Mouse (Mus musculus): ENCODE results near the gene Hmgxb4. TPM values are rescaled to one million over a fixed set of nuclear protein-coding genes. Genes with fewer than 3 reads are reported as not detected.

The Hmgxb4 gene
- polyA plus RNA-seq, 1 experiment: 6.7 TPM

DNA sequence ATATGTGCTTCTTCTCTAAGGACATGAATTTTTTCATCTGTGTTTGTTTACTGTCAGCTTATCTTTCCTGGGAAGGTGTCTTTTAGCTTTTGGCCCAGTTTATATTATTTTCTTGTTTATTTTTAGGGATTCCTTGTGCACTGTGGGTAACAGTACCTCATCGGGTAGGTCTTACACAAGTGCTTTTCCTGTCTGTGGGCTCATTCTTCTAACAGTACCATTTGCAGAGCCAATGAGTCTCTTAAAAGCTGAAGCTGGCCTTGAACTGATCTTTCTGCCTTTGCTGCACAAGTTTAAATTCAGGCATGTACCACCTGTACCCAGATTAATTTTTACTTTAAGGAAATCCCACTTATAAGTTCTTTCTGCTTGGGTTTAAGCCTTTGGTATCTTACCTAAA lies 23.3 kb downstream of the Hmgxb4 start:
- Histone ChIP-seq H3K36me3 (ENCODE audit: control insufficient read depth, insufficient read depth, low read length) (peaks cover 1% of the 10 kb centered on the region; the same call in 1 of the 2 replicates), H3K27me3 (ENCODE audit: control insufficient read depth, insufficient read depth, low read length) (no peaks in the 10 kb centered on the region), H3K4me3 (ENCODE audit: extremely low read depth, insufficient read depth, insufficient read length) (no peak overlapping the region), H3K4me1 (ENCODE audit: control insufficient read depth, insufficient read depth, insufficient read length) (no peaks in the 10 kb centered on the region), H3K27ac (ENCODE audit: insufficient read depth, low read length) (no peak overlapping the region)
- TF ChIP-seq POLR2A (IDR thresholded peaks at IDR 0.05; ENCODE audit: low read depth, low read length): no peak
- no peak for TF ChIP-seq CTCF (IDR thresholded peaks at IDR 0.05; ENCODE audit: extremely low read depth, insufficient read depth, insufficient read length, insufficient replicate concordance)
- DNase-seq (ENCODE audit: low read depth in 1 of 2, low spot score in 2 of 2): no peak
- WGBS: 50% methylated on average over 1 of the region's 1 CpGs

DNA sequence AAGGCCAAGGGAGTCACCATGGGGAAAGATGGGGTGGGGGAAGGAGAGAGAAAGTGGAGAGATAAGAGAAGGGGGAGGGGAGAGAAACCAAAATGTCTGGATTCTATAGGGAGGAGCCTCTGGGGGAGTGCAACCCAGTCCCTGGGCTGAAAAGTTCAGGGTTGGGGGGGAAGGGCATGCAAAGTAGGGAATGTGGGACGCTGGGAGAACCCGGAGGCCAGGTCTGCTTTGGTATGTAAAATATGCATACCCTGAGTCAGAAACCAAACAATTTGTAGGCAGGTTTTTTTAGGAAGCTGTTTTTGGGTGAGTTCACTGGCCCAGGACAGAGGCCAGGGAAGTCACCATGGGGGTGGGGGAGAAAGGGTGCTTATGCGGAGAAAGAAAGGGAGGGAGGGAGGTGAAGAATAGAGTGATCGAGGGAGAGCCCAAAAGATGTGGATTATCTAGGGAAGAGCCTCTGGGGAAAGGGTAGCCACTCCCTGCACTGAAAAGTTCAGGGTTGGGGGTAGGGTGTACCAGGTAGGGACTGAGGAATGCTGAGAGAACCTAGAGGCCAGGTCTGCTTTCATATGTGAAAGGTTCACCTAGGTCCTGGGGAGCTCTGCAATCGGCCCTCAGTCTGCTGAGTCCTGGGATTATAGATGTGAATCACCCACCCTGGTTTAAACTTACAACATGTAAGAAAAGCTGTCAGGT lies 25.3 kb downstream of the Hmgxb4 start:
- TF ChIP-seq POLR2A (IDR thresholded peaks at IDR 0.05; ENCODE audit: low read depth, low read length) (no peak), CTCF (IDR thresholded peaks at IDR 0.05; ENCODE audit: extremely low read depth, insufficient read depth, insufficient read length, insufficient replicate concordance) (no peak)
- Histone ChIP-seq H3K27me3 (ENCODE audit: control insufficient read depth, insufficient read depth, low read length) (no peaks in the 10 kb centered on the region), H3K4me3 (ENCODE audit: extremely low read depth, insufficient read depth, insufficient read length) (no peak overlapping the region), H3K27ac (ENCODE audit: insufficient read depth, low read length) (no peak overlapping the region), H3K36me3 (ENCODE audit: control insufficient read depth, insufficient read depth, low read length) (peaks cover 9% of the 10 kb centered on the region), H3K4me1 (ENCODE audit: control insufficient read depth, insufficient read depth, insufficient read length) (no peaks in the 10 kb centered on the region)
- 80% methylated on average over 5 of the region's 5 CpGs for whole genome bisulfite sequencing
- DNase-seq (ENCODE audit: low read depth in 1 of 2, low spot score in 2 of 2): no peak

DNA sequence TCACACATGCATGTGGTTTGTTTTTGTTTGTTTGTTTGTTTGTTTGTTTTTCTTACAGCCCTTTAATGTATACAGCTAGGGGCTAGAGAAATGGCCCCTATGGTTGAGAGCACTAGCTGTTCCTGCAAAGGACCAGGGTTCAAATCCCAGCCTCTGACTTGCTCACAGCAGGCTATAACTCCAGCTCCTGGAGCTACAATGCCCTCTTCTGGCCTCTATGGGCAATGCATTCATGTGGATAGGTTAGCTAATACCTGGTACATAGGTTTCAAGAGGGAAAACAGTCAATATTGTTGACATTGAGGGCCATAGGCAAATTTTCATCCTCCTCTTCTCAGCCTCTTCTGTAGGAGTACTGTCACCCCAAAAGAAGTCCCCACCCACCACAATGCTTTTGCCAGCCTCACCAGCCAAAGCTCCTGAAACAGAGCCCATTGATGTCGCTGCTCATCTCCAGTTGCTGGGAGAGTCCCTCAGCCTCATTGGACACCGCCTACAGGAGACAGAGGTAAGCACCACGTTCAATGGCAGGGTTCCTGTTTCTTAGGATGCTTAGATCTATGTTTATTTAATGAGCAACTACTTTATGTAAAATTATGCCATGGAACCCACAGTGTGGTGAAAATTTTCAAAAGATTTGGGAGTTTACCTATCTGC lies 30.6 kb downstream of the Hmgxb4 start:
- Histone ChIP-seq H3K4me1 (ENCODE audit: control insufficient read depth, insufficient read depth, insufficient read length) (no peaks in the 10 kb centered on the region), H3K4me3 (ENCODE audit: extremely low read depth, insufficient read depth, insufficient read length) (no peak overlapping the region), H3K27ac (ENCODE audit: insufficient read depth, low read length) (no peak overlapping the region), H3K36me3 (ENCODE audit: control insufficient read depth, insufficient read depth, low read length) (peaks cover 13% of the 10 kb centered on the region), H3K27me3 (ENCODE audit: control insufficient read depth, insufficient read depth, low read length) (no peaks in the 10 kb centered on the region)
- DNase-seq (ENCODE audit: low read depth in 1 of 2, low spot score in 2 of 2): no peak
- WGBS: 86% methylated on average over 3 of the region's 3 CpGs
- TF ChIP-seq POLR2A (IDR thresholded peaks at IDR 0.05; ENCODE audit: low read depth, low read length) (no peak), CTCF (IDR thresholded peaks at IDR 0.05; ENCODE audit: extremely low read depth, insufficient read depth, insufficient read length, insufficient replicate concordance) (no peak)

DNA sequence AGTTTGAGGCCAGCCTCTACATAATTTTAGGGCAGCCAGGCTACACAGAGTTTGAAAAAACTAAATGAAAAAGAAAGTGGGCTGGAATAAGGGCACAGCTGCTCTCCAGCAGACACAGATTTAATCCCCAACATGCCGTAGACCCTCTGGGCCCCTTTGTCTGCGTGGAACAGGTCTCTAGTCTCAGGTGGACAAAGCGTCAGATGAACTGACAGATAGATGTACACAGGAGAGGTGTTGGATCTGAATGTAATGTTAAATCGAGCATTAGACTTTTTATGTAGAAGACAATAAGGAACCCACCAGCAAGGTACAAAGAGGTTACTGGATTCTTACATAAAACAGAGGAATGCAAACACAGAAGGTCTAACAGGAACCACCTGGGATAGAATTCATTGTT lies 32.7 kb downstream of the Hmgxb4 start:
- Histone ChIP-seq H3K27me3 (ENCODE audit: control insufficient read depth, insufficient read depth, low read length) (no peaks in the 10 kb centered on the region), H3K36me3 (ENCODE audit: control insufficient read depth, insufficient read depth, low read length) (peaks cover 12% of the 10 kb centered on the region), H3K27ac (ENCODE audit: insufficient read depth, low read length) (no peak overlapping the region), H3K4me1 (ENCODE audit: control insufficient read depth, insufficient read depth, insufficient read length) (no peaks in the 10 kb centered on the region), H3K4me3 (ENCODE audit: extremely low read depth, insufficient read depth, insufficient read length) (no peak overlapping the region)
- no peak for DNase-seq (ENCODE audit: low read depth in 1 of 2, low spot score in 2 of 2)
- 94% methylated on average over 4 of the region's 4 CpGs for WGBS
- TF ChIP-seq POLR2A (IDR thresholded peaks at IDR 0.05; ENCODE audit: low read depth, low read length) (no peak), CTCF (IDR thresholded peaks at IDR 0.05; ENCODE audit: extremely low read depth, insufficient read depth, insufficient read length, insufficient replicate concordance) (no peak)

DNA sequence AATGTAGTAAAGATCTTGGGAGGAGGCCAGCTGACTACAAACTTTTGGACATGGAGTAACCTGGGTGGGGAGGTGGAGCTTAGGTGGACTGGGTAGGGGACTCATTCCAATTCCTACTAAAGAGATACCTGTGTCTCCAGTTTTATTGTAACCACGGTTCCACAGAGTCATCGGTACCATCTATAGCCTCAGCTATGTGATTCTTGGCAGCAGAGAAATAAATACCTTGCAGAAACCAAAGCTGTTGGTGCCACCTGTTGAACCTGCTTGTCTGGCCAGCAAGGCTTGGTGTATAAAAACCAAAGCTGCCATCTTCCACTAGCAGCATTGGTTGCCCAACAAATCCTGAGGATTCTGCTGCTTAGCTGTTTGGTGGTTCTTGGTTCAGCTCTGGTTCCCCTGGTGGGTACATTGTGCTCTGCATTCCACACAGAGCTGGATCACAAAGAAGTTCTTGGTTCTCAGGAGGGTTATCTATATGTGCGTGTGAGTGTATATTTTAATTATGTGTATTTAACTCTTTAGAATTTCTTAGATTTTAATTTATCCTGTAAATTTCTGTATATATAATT lies 37.4 kb downstream of the Hmgxb4 start:
- 95% methylated on average over 3 of the region's 3 CpGs for WGBS
- H3K4me3 ChIP-seq (ENCODE audit: extremely low read depth, insufficient read depth, insufficient read length): no peak overlapping the region
- TF ChIP-seq CTCF (IDR thresholded peaks at IDR 0.05; ENCODE audit: extremely low read depth, insufficient read depth, insufficient read length, insufficient replicate concordance) (no peak), POLR2A (IDR thresholded peaks at IDR 0.05; ENCODE audit: low read depth, low read length) (no peak)
- no peak overlapping the region for H3K27ac ChIP-seq (ENCODE audit: insufficient read depth, low read length)
- no peaks in the 10 kb centered on the region for H3K27me3 ChIP-seq (ENCODE audit: control insufficient read depth, insufficient read depth, low read length)
- peaks cover 4% of the 10 kb centered on the region; the same call in 1 of the 2 replicates for H3K36me3 ChIP-seq (ENCODE audit: control insufficient read depth, insufficient read depth, low read length)
- DNase-seq (ENCODE audit: low read depth in 1 of 2, low spot score in 2 of 2): no peak
- no peaks in the 10 kb centered on the region; the same call in 1 of the 2 replicates for H3K4me1 ChIP-seq (ENCODE audit: control insufficient read depth, insufficient read depth, insufficient read length)

DNA sequence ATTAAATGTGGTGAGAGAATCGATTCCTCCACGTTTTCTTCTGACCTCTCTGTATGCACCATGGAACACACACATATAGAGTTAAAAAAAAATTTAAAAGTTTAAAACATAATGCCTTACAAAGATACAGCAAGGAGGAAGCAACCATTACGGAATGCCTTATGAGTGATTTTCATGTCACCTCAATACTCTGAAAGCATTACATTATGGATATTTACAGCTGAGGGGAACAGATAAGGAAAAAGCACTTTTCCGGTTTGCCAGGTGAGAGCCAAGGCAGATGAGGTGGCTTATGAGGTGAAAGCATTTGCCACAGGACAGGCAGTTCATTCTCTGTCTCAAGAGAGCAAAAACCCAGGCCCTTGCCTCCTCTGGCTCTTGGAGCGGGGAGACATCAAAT lies 39.8 kb downstream of the Hmgxb4 start:
- H3K27ac ChIP-seq (ENCODE audit: insufficient read depth, low read length): no peak overlapping the region
- peak overlapping the region; percentile 40; the same call in 1 of the 2 replicates for H3K4me3 ChIP-seq (ENCODE audit: extremely low read depth, insufficient read depth, insufficient read length)
- DNase-seq (ENCODE audit: low read depth in 1 of 2, low spot score in 2 of 2): no peak
- no peaks in the 10 kb centered on the region for H3K27me3 ChIP-seq (ENCODE audit: control insufficient read depth, insufficient read depth, low read length)
- TF ChIP-seq POLR2A (IDR thresholded peaks at IDR 0.05; ENCODE audit: low read depth, low read length): no peak
- no peak for TF ChIP-seq CTCF (IDR thresholded peaks at IDR 0.05; ENCODE audit: extremely low read depth, insufficient read depth, insufficient read length, insufficient replicate concordance)
- no peaks in the 10 kb centered on the region; the same call in 1 of the 2 replicates for H3K4me1 ChIP-seq (ENCODE audit: control insufficient read depth, insufficient read depth, insufficient read length)
- 0 out of 2 replicates have a peak, but pooled peaks cover 2% of the 10 kb centered on the region for H3K36me3 ChIP-seq (ENCODE audit: control insufficient read depth, insufficient read depth, low read length)
- WGBS: 76% methylated on average over 5 of the region's 5 CpGs

Measured in spleen, adult 2 months (tissue).